ENCODE assay signal across 17 mouse cellular contexts in the genomic region with DNA sequence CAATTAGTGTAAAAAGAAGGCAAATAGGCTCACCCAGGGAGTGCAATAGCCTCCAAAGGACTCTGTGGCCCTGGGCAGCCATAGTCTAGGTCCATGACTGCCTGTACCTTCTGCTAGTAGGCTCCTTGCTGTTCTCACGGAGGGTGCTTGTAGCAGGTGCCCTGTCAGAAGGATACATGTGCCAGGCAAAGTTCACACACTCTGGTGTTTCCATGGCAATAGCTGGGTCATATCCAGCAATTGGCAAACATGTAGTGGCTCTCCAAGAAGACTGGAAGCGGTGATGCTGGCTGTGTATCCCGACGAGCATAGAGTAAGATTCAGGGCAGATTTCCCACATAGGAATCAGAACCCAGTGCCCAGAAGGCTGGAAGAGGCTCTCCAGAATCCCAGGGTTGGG. TPM values are rescaled to one million over a fixed set of nuclear protein-coding genes. Genes with fewer than 3 reads are reported as not detected.
DNase-seq lines count a peak whose midpoint lies in the region; ATAC-seq and TF ChIP-seq lines count a peak whose summit lies in the region.
"Had no signal": no experiment of that assay in that cellular context is flagged by ENCODE, and none has a peak within 500 bp of the region (broad histone marks: within the 10 kb centered on the region; RNA-seq: fewer than 3 reads in every experiment).

No protein-coding gene starts in this region.

- TF ChIP-seq CTCF in kidney, adult 2 months (conservative IDR thresholded peaks at IDR 0.05; ENCODE audit: insufficient read depth, insufficient read length, low read depth, low read length) = no peak
- no peak for TF ChIP-seq CTCF in testis, adult 2 months (IDR thresholded peaks at IDR 0.05; ENCODE audit: control insufficient read depth, insufficient read depth, insufficient replicate concordance, low read depth, low read length)

- no peaks in the 10 kb centered on the region for H3K9me3 ChIP-seq in kidney, embryonic 15.5 days (replicated peaks)
- H3K9me3 ChIP-seq: embryonic facial prominence, embryonic 10.5 days; hindbrain, embryonic 13.5 days; limb, embryonic 10.5 days; liver, embryonic 15.5 days; midbrain, embryonic 12.5 days had no signal

- DNase-seq in cerebellum, postnatal 14 days = peak; percentile 67 to 72
- DNase-seq in cerebellum, postnatal 25 days = no peak
- peak; percentile 81 for DNase-seq in kidney, adult 2 months
- DNase-seq in testis, postnatal 10 days (ENCODE audit: low spot score) = no peak
- no peak for DNase-seq in gastrocnemius, postnatal 36 days
- DNase-seq: heart, adult 18-20 months; lung, postnatal 4 days; thymus, postnatal 25 days had no signal

- no peaks in the 10 kb centered on the region for H3K27me3 ChIP-seq in kidney, adult 2 months (replicated peaks; ENCODE audit: control insufficient read depth, insufficient read depth, low read length)
- no peaks in the 10 kb centered on the region for H3K27me3 ChIP-seq in kidney, embryonic 15.5 days
- no peaks in the 10 kb centered on the region for H3K27me3 ChIP-seq in testis, adult 2 months (ENCODE audit: control insufficient read depth, insufficient read depth, low read length)
- H3K27me3 ChIP-seq: liver, embryonic 15.5 days had no signal

- ATAC-seq in kidney, embryonic 15.5 days (replicated peaks; ENCODE audit: low FRiP score) = no peak

- no peak overlapping the region for H3K27ac ChIP-seq in kidney, adult 2 months (ENCODE audit: insufficient read depth, low read depth, low read length)
- H3K27ac ChIP-seq in kidney, embryonic 15.5 days = no peak overlapping the region
- H3K27ac ChIP-seq in testis, adult 2 months (ENCODE audit: control insufficient read depth, insufficient read depth, low read depth, low read length) = peak overlapping the region; percentile 30; the same call in 1 of the 2 replicates
- H3K27ac ChIP-seq: embryonic facial prominence, embryonic 10.5 days; hindbrain, embryonic 13.5 days; kidney, postnatal 0 days; limb, embryonic 10.5 days; liver, embryonic 15.5 days had no signal

- no peak overlapping the region for H3K9ac ChIP-seq in kidney, embryonic 15.5 days
- H3K9ac ChIP-seq: hindbrain, embryonic 13.5 days; liver, embryonic 15.5 days; midbrain, embryonic 12.5 days had no signal

- no peaks in the 10 kb centered on the region for H3K36me3 ChIP-seq in kidney, adult 2 months (ENCODE audit: control insufficient read depth, insufficient read depth, low read length)
- H3K36me3 ChIP-seq in kidney, embryonic 15.5 days = no peaks in the 10 kb centered on the region
- H3K36me3 ChIP-seq in testis, adult 2 months (ENCODE audit: control insufficient read depth, insufficient read depth, low read length) = no peaks in the 10 kb centered on the region
- H3K36me3 ChIP-seq: embryonic facial prominence, embryonic 10.5 days; hindbrain, embryonic 13.5 days; limb, embryonic 10.5 days; liver, embryonic 15.5 days; midbrain, embryonic 12.5 days had no signal

- H3K4me1 ChIP-seq in kidney, adult 2 months (ENCODE audit: control insufficient read depth, insufficient read depth, low read length) = peaks cover 13% of the 10 kb centered on the region; the same call in 1 of the 2 replicates
- H3K4me1 ChIP-seq in kidney, embryonic 15.5 days = peaks cover 7% of the 10 kb centered on the region
- H3K4me1 ChIP-seq in testis, adult 2 months (ENCODE audit: control insufficient read depth, insufficient read depth, low read length) = peaks cover 2% of the 10 kb centered on the region; the same call in 1 of the 2 replicates
- H3K4me1 ChIP-seq: liver, embryonic 15.5 days had no signal

- no peak overlapping the region for H3K4me3 ChIP-seq in kidney, adult 2 months (ENCODE audit: insufficient read depth, low read depth, low read length)
- no peak overlapping the region for H3K4me3 ChIP-seq in kidney, embryonic 15.5 days (replicated peaks)
- no peak overlapping the region for H3K4me3 ChIP-seq in testis, adult 2 months (ENCODE audit: control insufficient read depth, low read depth, low read length)
- H3K4me3 ChIP-seq: embryonic facial prominence, embryonic 10.5 days; erythroblast, embryonic 14.5 days; hindbrain, embryonic 13.5 days; limb, embryonic 10.5 days; liver, embryonic 15.5 days; midbrain, embryonic 12.5 days had no signal

- H3K4me2 ChIP-seq in kidney, embryonic 15.5 days = no peak overlapping the region
- H3K4me2 ChIP-seq: hindbrain, embryonic 13.5 days; liver, embryonic 15.5 days; midbrain, embryonic 12.5 days had no signal

- TF ChIP-seq POLR2A in kidney, adult 2 months (IDR thresholded peaks at IDR 0.05; ENCODE audit: low read depth, low read length) = no peak
- TF ChIP-seq POLR2A in testis, adult 2 months (IDR thresholded peaks at IDR 0.05; ENCODE audit: control insufficient read depth, low read depth, low read length) = no peak

- intact Hi-C loops in gastrocnemius, postnatal 36 days (cut with DNase I) = no loop called here

- WGBS in kidney, adult 2 months = 68% methylated on average over 4 of the region's 4 CpGs
- WGBS in kidney, embryonic 15.5 days = 85% methylated on average over 4 of the region's 4 CpGs

RNA-seq across cellular contexts. Expression of a gene that starts 20.0 kb away (rescaled TPM):
- 38.2 and 47.0 TPM in 2 replicates for polyA plus RNA-seq in kidney, adult 2 months (2012; rRNA removed)
- 12.1 and 13.2 TPM in 2 replicates for polyA plus RNA-seq in kidney, embryonic 15.5 days (2015; fragmentation: Nextera tagmentation; extraction: Ambion mirVana)
- polyA plus RNA-seq in testis, adult 2 months (2012; rRNA removed) = 30.6 and 31.2 TPM in 2 replicates
- total RNA-seq in gastrocnemius, postnatal 36 days (2021) = 10 to 100 TPM; 30.4 to 32.9 TPM

Comparison
In these comparisons a context has a peak if more than half of its experiments do, and no peak if none do; other contexts are left out.
1. DNase-seq: peak in cerebellum, postnatal 14 days (2 of 2) and kidney, adult 2 months (single experiment); none in cerebellum, postnatal 25 days (0 of 2), testis, postnatal 10 days (single experiment) and gastrocnemius, postnatal 36 days (0 of 2).